Mouse (Mus musculus) forebrain, postnatal 0 days (tissue): ENCODE measurements at regions not wholly inside any gene's neighbourhood (a gene's known extent, or its start where the extent isn't known, plus 50 kb on each side); places are given as distances from the start of the nearest gene placed in this dataset.
A peak's percentile ranks its signal among the peaks of the same experiment; 100 is the strongest.

Experiments
- ATAC-seq: fragments of 200-750 bp; cut with Nextera tagmentation; 2 replicates; pipeline ENCODE4 v1.8.0; 2017; ENCODE audit warnings: mild to moderate bottlenecking, moderate library complexity
- DNase-seq: peaks from one replicate; pipeline ENCODE4 v3.0.0-alpha.2; 2015
- H3K27ac ChIP-seq: fragments of 300-500 bp; sonication (generic); 2 replicates; pipeline ENCODE4 v1.5.1; 2014; ENCODE audit warnings: low read depth, mild to moderate bottlenecking, antibody characterized with exemption, low read length, moderate library complexity, mixed read lengths
- H3K27me3 ChIP-seq: fragments of 300-500 bp; sonication (generic); 2 replicates; pipeline ENCODE4 v1.6.1; 2014; ENCODE audit warnings: mild to moderate bottlenecking, low read length, mixed read lengths; ENCODE audit not compliant: insufficient read depth
- H3K36me3 ChIP-seq: fragments of 300-500 bp; sonication (generic); 2 replicates; pipeline ENCODE4 v1.6.1; 2014; ENCODE audit warnings: mild to moderate bottlenecking, moderate library complexity; ENCODE audit not compliant: insufficient read depth
- H3K4me1 ChIP-seq: fragments of 300-500 bp; sonication (generic); 2 replicates; pipeline ENCODE4 v1.6.1; 2014; ENCODE audit warnings: antibody characterized with exemption; ENCODE audit not compliant: insufficient read depth
- H3K4me2 ChIP-seq: fragments of 300-500 bp; sonication (generic); 2 replicates; pipeline ENCODE4 v1.6.1; 2014; ENCODE audit warnings: low read depth, mild to moderate bottlenecking, moderate library complexity
- H3K4me3 ChIP-seq: fragments of 300-500 bp; sonication (generic); 2 replicates; pipeline ENCODE4 v1.5.1; 2014; ENCODE audit warnings: low read depth, low read length, mixed read lengths
- H3K9ac ChIP-seq: fragments of 300-500 bp; sonication (generic); 2 replicates; pipeline ENCODE4 v1.6.1; 2014; ENCODE audit warnings: mild to moderate bottlenecking
- H3K9me3 ChIP-seq: fragments of 300-500 bp; sonication (generic); 2 replicates; pipeline ENCODE4 v1.6.1; 2016; ENCODE audit warnings: low read length
- CTCF ChIP-seq: sonication (generic); IDR thresholded peaks from 2 replicates; pipeline ENCODE4 v1.5.1; 2016; ENCODE audit warnings: antibody characterized with exemption, control low read depth, low read depth
- WGBS: fragments of 180-500 bp; shearing (Covaris S2); extraction: QIAGEN DNeasy Blood & Tissue Kit; methylation state at CpG from one replicate; pipeline ENCODE4 v1.1.7; 2014; 5-methylcytosine and 5-hydroxymethylcytosine counted together

- no peak for TF ChIP-seq CTCF
- Histone ChIP-seq H3K27ac (no peak overlapping the region), H3K36me3 (no peaks in the 10 kb centered on the region), H3K4me2 (no peak overlapping the region), H3K27me3 (no peaks in the 10 kb centered on the region), H3K4me1 (no peaks in the 10 kb centered on the region), H3K9ac (no peak overlapping the region), H3K4me3 (no peak overlapping the region), H3K9me3 (peaks cover 8% of the 10 kb centered on the region; the same call in 1 of the 2 replicates)
- DNase-seq = no peak
- 66% methylated on average over 3 of the region's 3 CpGs for WGBS
- no peak for ATAC-seq
Observed at GRCm38 (mm10) chr2:114419346-114419745, 218.1 kb upstream of the Zfp770 start.

GRCm38 (mm10) chr2:114413013-114413412 lies 211.7 kb upstream of the Zfp770 start:
- Histone ChIP-seq H3K27ac (no peak overlapping the region), H3K4me2 (no peak overlapping the region), H3K9me3 (no peaks in the 10 kb centered on the region), H3K27me3 (no peaks in the 10 kb centered on the region), H3K9ac (no peak overlapping the region), H3K4me1 (no peaks in the 10 kb centered on the region), H3K36me3 (no peaks in the 10 kb centered on the region), H3K4me3 (no peak overlapping the region)
- DNase-seq (no peak), ATAC-seq (0 out of 2 replicates have a peak, but pooled peaks have one; percentile 28)
- TF ChIP-seq CTCF = no peak
- 76% methylated on average over 3 of the region's 3 CpGs for WGBS

- peak; percentile 50 for DNase-seq
- ATAC-seq = peak; percentile 79; the same call in 1 of the 2 replicates
- 33% methylated on average over 17 of the region's 17 CpGs for WGBS
- Histone ChIP-seq H3K4me1 (no peaks in the 10 kb centered on the region), H3K27me3 (no peaks in the 10 kb centered on the region), H3K36me3 (no peaks in the 10 kb centered on the region), H3K4me3 (peak overlapping the region; percentile 14), H3K4me2 (peak overlapping the region; percentile 26), H3K27ac (peak overlapping the region; percentile 47), H3K9ac (0 out of 2 replicates have a peak overlapping the region, but pooled peaks have one; percentile 0), H3K9me3 (no peaks in the 10 kb centered on the region)
- TF ChIP-seq CTCF = no peak
Observed at GRCm38 (mm10) chr2:114411940-114412715, 210.9 kb upstream of the Zfp770 start.

- DNase-seq = no peak
- 49% methylated on average over 3 of the region's 3 CpGs for WGBS
- no peaks in the 10 kb centered on the region for H3K4me1 ChIP-seq
- H3K9me3 ChIP-seq = no peaks in the 10 kb centered on the region
- no peak overlapping the region for H3K4me3 ChIP-seq
- H3K9ac ChIP-seq = no peak overlapping the region
- no peak for TF ChIP-seq CTCF
- no peak overlapping the region for H3K4me2 ChIP-seq
- peak; percentile 42; the same call in 1 of the 2 replicates for ATAC-seq
- no peaks in the 10 kb centered on the region for H3K36me3 ChIP-seq
- no peaks in the 10 kb centered on the region for H3K27me3 ChIP-seq
- H3K27ac ChIP-seq = no peak overlapping the region
Observed at GRCm38 (mm10) chr2:114410717-114411116, 209.4 kb upstream of the Zfp770 start.

DNA sequence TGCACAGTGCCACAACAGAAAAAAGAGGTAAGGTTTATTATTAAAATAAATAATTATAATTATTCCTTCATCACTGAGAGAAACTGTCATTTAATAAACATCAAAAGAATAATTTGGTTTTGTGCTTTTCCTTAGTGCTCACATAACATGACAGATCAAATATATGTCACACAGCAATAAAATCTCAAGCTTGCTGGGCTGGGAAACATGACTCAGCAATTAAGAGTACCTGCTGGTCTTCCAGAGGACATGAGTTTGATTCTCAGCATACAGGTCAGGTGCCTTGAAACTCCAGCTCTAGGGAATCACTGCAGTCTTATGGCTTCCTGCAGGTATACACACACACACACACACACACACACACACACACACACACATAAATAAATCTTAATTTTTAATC lies 208.3 kb upstream of the Zfp770 start:
- no peak overlapping the region for H3K9ac ChIP-seq
- H3K4me1 ChIP-seq = no peaks in the 10 kb centered on the region
- ATAC-seq (no peak), DNase-seq (no peak)
- no peak for TF ChIP-seq CTCF
- no peaks in the 10 kb centered on the region for H3K27me3 ChIP-seq
- H3K9me3 ChIP-seq = no peaks in the 10 kb centered on the region
- no peak overlapping the region for H3K4me2 ChIP-seq
- no peak overlapping the region for H3K4me3 ChIP-seq
- no peak overlapping the region for H3K27ac ChIP-seq
- H3K36me3 ChIP-seq = no peaks in the 10 kb centered on the region

DNA sequence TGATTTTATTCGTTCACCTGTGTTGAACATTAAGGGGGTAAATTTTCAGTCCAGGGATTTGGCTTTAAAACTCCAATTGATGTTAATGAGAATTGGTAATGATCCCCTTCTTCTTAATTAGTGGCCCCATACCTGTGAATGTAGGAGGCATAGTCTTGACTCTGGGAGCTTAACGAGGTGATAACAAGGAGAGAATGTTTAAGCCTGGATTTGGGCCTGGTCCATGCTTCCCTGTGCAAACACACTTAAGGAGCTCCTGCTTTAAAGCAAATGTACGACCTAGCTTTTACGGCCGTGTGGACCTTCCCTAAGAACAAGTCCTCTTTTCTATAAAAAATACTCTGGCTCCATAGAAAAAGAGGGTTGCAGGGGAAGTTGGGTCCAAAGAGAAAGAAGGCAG lies 206.1 kb upstream of the Zfp770 start:
- no peaks in the 10 kb centered on the region for H3K9me3 ChIP-seq
- H3K4me2 ChIP-seq = no peak overlapping the region
- no peak for TF ChIP-seq CTCF
- no peaks in the 10 kb centered on the region for H3K36me3 ChIP-seq
- 27% methylated on average over 5 of the region's 5 CpGs for WGBS
- DNase-seq = no peak
- H3K4me1 ChIP-seq = no peaks in the 10 kb centered on the region
- no peak overlapping the region for H3K4me3 ChIP-seq
- ATAC-seq = no peak
- no peak overlapping the region for H3K27ac ChIP-seq
- H3K27me3 ChIP-seq = no peaks in the 10 kb centered on the region
- H3K9ac ChIP-seq = no peak overlapping the region

DNA sequence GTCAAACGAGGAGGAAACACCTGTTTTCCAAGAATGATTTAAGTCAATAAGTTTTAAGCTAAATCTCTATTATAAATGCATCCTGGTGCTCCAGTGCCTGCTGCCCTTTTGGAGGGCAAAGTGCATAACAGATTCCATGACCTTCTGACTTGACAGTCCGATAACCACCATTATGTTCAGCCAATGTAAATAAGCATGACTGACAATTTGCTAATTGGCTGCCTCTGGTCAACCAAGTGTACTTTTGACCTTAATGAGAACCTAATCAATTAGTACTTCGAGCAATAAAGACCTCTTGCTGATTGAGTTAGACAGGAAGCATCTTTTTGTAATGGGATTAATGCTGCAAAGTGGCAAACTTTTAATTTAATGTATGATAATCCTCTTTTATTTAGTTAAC lies 183.3 kb upstream of the Zfp770 start:
- Histone ChIP-seq H3K4me2 (no peak overlapping the region), H3K27ac (no peak overlapping the region), H3K9ac (no peak overlapping the region), H3K4me3 (no peak overlapping the region), H3K36me3 (no peaks in the 10 kb centered on the region), H3K27me3 (no peaks in the 10 kb centered on the region), H3K9me3 (no peaks in the 10 kb centered on the region), H3K4me1 (no peaks in the 10 kb centered on the region)
- TF ChIP-seq CTCF = no peak
- DNase-seq (no peak), ATAC-seq (no peak)
- 10% methylated on average over 3 of the region's 3 CpGs for WGBS
